In the genomic region with DNA sequence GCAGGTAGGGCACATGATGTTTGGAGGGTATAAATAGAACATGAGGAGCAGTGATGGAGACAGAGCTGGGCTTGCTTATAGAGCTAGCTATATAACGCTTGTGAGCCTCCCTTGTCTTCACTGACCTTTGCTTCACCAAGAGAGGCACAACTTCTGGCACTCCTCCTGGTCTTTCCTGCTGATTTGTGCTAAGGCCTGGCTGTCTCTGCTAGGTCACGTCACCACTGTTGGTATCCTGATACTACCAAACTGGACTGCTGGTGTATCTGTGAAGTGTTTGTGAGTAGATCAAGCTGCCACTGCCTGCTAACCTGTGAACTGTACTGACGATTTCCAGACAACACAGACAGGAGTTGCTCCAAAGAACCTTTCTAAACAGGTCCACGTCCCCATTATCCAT, we compare ENCODE assay signal across 22 mouse cellular contexts. TPM values are rescaled to one million over a fixed set of nuclear protein-coding genes. Genes with fewer than 3 reads are reported as not detected.
DNase-seq lines count a peak whose midpoint lies in the region; ATAC-seq and TF ChIP-seq lines count a peak whose summit lies in the region.
"Had no signal": no experiment of that assay in that cellular context is flagged by ENCODE, and none has a peak within 500 bp of the region (broad histone marks: within the 10 kb centered on the region; RNA-seq: fewer than 3 reads in every experiment).

No protein-coding gene starts in this region.

- peak; percentile 44 to 58 for DNase-seq in heart, adult 18-20 months
- no peak for DNase-seq in heart, postnatal 36 days
- peak; percentile 78 for DNase-seq in liver, adult 2 months (ENCODE audit: extremely low read depth, low read depth, low spot score)
- DNase-seq in liver, result no peak
- DNase-seq in heart, postnatal 10 days, result peak; percentile 29 to 48
- DNase-seq in right cerebral cortex, adult 18-20 months, result no peak
- DNase-seq: embryo, embryonic 11 days; left cerebral cortex, postnatal 4 days; thymus, postnatal 14 days had no signal

- H3K4me3 ChIP-seq in liver, adult 2 months (ENCODE audit: insufficient read depth, low read depth, low read length), result no peak overlapping the region
- H3K4me3 ChIP-seq in heart, embryonic 13.5 days, result no peak overlapping the region
- H3K4me3 ChIP-seq: embryonic facial prominence, embryonic 15.5 days; liver, embryonic 12.5 days; lung, embryonic 15.5 days; midbrain, embryonic 10.5 days had no signal

- peaks cover 17% of the 10 kb centered on the region for H3K36me3 ChIP-seq in liver, adult 2 months (ENCODE audit: control insufficient read depth, insufficient read depth, low read length)
- peaks cover 26% of the 10 kb centered on the region for H3K36me3 ChIP-seq in heart, embryonic 13.5 days

- H3K4me1 ChIP-seq in liver, adult 2 months (ENCODE audit: control insufficient read depth, insufficient read depth, low read length), result peaks cover 14% of the 10 kb centered on the region
- peaks cover 66% of the 10 kb centered on the region for H3K4me1 ChIP-seq in heart, embryonic 13.5 days
- H3K4me1 ChIP-seq: embryonic facial prominence, embryonic 15.5 days; lung, embryonic 15.5 days; midbrain, embryonic 10.5 days had no signal

- H3K79me2 ChIP-seq in liver, adult 2 months (ENCODE audit: control insufficient read depth, insufficient read depth, low read length), result peaks cover 42% of the 10 kb centered on the region

- intact Hi-C loops in heart, postnatal 36 days (cut with DNase I), result no loop called here
- intact Hi-C loops in heart, postnatal 10 days (cut with DNase I), result no loop called here

- no peaks in the 10 kb centered on the region for H3K27me3 ChIP-seq in liver, adult 2 months (ENCODE audit: control insufficient read depth, insufficient read depth, low read length)
- H3K27me3 ChIP-seq in heart, embryonic 13.5 days (replicated peaks), result no peaks in the 10 kb centered on the region
- H3K27me3 ChIP-seq: embryonic facial prominence, embryonic 15.5 days; liver, embryonic 12.5 days; lung, embryonic 15.5 days had no signal

- no peak for TF ChIP-seq POLR2A in liver, adult 2 months (IDR thresholded peaks at IDR 0.05; ENCODE audit: extremely low read depth, insufficient read depth, low read length)

- no peak for TF ChIP-seq CTCF in liver, adult 2 months (IDR thresholded peaks at IDR 0.05; ENCODE audit: low read depth, low read length)

- no peaks in the 10 kb centered on the region for H3K9me3 ChIP-seq in heart, embryonic 13.5 days
- H3K9me3 ChIP-seq: embryonic facial prominence, embryonic 15.5 days; liver, embryonic 12.5 days; lung, embryonic 15.5 days; midbrain, embryonic 10.5 days had no signal

- no peak overlapping the region for H3K9ac ChIP-seq in liver, adult 2 months (ENCODE audit: low read depth, low read length)
- no peak overlapping the region for H3K9ac ChIP-seq in heart, embryonic 13.5 days
- H3K9ac ChIP-seq: embryonic facial prominence, embryonic 15.5 days; hindbrain, embryonic 14.5 days; liver, embryonic 12.5 days; lung, embryonic 15.5 days had no signal

- no peak for ATAC-seq in heart, embryonic 13.5 days (ENCODE audit: extremely low read depth, insufficient number of reproducible peaks, low FRiP score, low TSS enrichment)
- ATAC-seq: forebrain, embryonic 16.5 days; liver, embryonic 12.5 days had no signal

- H3K4me2 ChIP-seq in heart, embryonic 13.5 days, result 0 out of 2 replicates have a peak overlapping the region, but pooled peaks have one; percentile 2
- H3K4me2 ChIP-seq: embryonic facial prominence, embryonic 15.5 days; hindbrain, embryonic 14.5 days; liver, embryonic 12.5 days; lung, embryonic 15.5 days had no signal

- no peak overlapping the region for H3K27ac ChIP-seq in liver, adult 2 months (replicated peaks; ENCODE audit: insufficient read depth, low read depth, low read length)
- H3K27ac ChIP-seq in heart, embryonic 13.5 days (replicated peaks), result peak overlapping the region; percentile 61
- H3K27ac ChIP-seq: embryonic facial prominence, embryonic 15.5 days; hindbrain, embryonic 14.5 days; liver, embryonic 12.5 days; lung, embryonic 15.5 days; macrophage; midbrain, embryonic 10.5 days had no signal

- WGBS in liver, adult 2 months, result 34% methylated on average over 4 of the region's 4 CpGs
- WGBS in heart, embryonic 13.5 days, result 23% methylated on average over 4 of the region's 4 CpGs

RNA-seq across cellular contexts. Expression of gene Gm20518, which starts 16.3 kb away (rescaled TPM):
- under 1 TPM; 0.27 to 0.33 TPM for total RNA-seq in heart, adult 18-20 months (2021)
- total RNA-seq in heart, postnatal 36 days (2021), result under 1 TPM; 0.16 to 0.17 TPM
- total RNA-seq in liver, adult 2 months (2014; rRNA removed), result 0.07 and 0.09 TPM in 2 replicates
- polyA plus RNA-seq in liver, adult 2 months (2012; rRNA removed), result 0.17 and 0.34 TPM in 2 replicates
- polyA plus RNA-seq in heart, embryonic 13.5 days (2015; fragmentation: Nextera tagmentation; extraction: Ambion mirVana), result 0.12 and 0.14 TPM in 2 replicates
- under 1 TPM; 0.17 to 0.19 TPM for total RNA-seq in heart, postnatal 10 days (2021)
- polyA plus RNA-seq: liver, embryonic 12.5 days; macrophage had no signal

RNA-seq across cellular contexts. Expression of gene Tssk1, which starts 18.8 kb away (rescaled TPM):
- under 1 TPM; 0.12 to 0.33 TPM for total RNA-seq in heart, adult 18-20 months (2021)
- total RNA-seq in heart, postnatal 36 days (2021), result under 1 TPM; 0.11 to 0.14 TPM
- total RNA-seq in liver, adult 2 months (2014; rRNA removed), result 0.09 and 0.20 TPM in 2 replicates
- 0.04 and 0.06 TPM in 2 replicates for polyA plus RNA-seq in liver, adult 2 months (2012; rRNA removed)
- 0.04 TPM in 2 replicates for polyA plus RNA-seq in heart, embryonic 13.5 days (2015; fragmentation: Nextera tagmentation; extraction: Ambion mirVana)
- under 1 TPM in 1 of 2 experiments, not detected in 1; 0.07 TPM for total RNA-seq in heart, postnatal 10 days (2021)
- total RNA-seq: adrenal gland, adult 18-20 months; granulocyte monocyte progenitor cell, adult 5-6 weeks; layer of hippocampus, adult 18-20 months; left cerebral cortex, postnatal 4 days had no signal
- polyA plus RNA-seq: embryonic facial prominence, embryonic 15.5 days; forebrain, embryonic 16.5 days; intestine, embryonic 14.5 days; kidney, embryonic 16.5 days; liver, embryonic 12.5 days; macrophage had no signal

RNA-seq across cellular contexts. Expression of gene Dgcr2, which starts 23.2 kb away (rescaled TPM):
- total RNA-seq in heart, adult 18-20 months (2021), result 10 to 100 TPM; 43.5 to 48.3 TPM
- total RNA-seq in heart, postnatal 36 days (2021), result 10 to 100 TPM; 47.3 to 48.6 TPM
- total RNA-seq in liver, adult 2 months (2014; rRNA removed), result 31.6 and 44.7 TPM in 2 replicates
- 82.2 and 97.1 TPM in 2 replicates for polyA plus RNA-seq in liver, adult 2 months (2012; rRNA removed)
- polyA plus RNA-seq in heart, embryonic 13.5 days (2015; fragmentation: Nextera tagmentation; extraction: Ambion mirVana), result 47.8 and 48.4 TPM in 2 replicates
- 10 to 100 TPM; 50.8 to 52.7 TPM for total RNA-seq in heart, postnatal 10 days (2021)

RNA-seq across cellular contexts. Expression of gene Tssk2, which starts 23.3 kb away (rescaled TPM):
- total RNA-seq in heart, adult 18-20 months (2021), result not detected
- total RNA-seq in heart, postnatal 36 days (2021), result not detected
- total RNA-seq in liver, adult 2 months (2014; rRNA removed), result not detected in 2 replicates
- polyA plus RNA-seq in liver, adult 2 months (2012; rRNA removed), result not detected in 2 replicates
- not detected in 2 replicates for polyA plus RNA-seq in heart, embryonic 13.5 days (2015; fragmentation: Nextera tagmentation; extraction: Ambion mirVana)
- not detected for total RNA-seq in heart, postnatal 10 days (2021)
- total RNA-seq: adrenal gland, adult 18-20 months; granulocyte monocyte progenitor cell, adult 5-6 weeks; layer of hippocampus, adult 18-20 months; left cerebral cortex, postnatal 4 days had no signal
- polyA plus RNA-seq: embryonic facial prominence, embryonic 15.5 days; forebrain, embryonic 16.5 days; hindbrain, embryonic 14.5 days; intestine, embryonic 14.5 days; kidney, embryonic 16.5 days; liver, embryonic 12.5 days; lung, embryonic 15.5 days; macrophage had no signal

RNA-seq across cellular contexts. Expression of gene Ess2, which starts 36.0 kb away (rescaled TPM):
- total RNA-seq in heart, adult 18-20 months (2021), result 1 to 10 TPM; 8.6 TPM
- total RNA-seq in heart, postnatal 36 days (2021), result 10 to 100 TPM in 1 of 2 experiments, 1 to 10 TPM in 1; 8.7 to 10.6 TPM
- 3.4 and 3.9 TPM in 2 replicates for total RNA-seq in liver, adult 2 months (2014; rRNA removed)
- polyA plus RNA-seq in liver, adult 2 months (2012; rRNA removed), result 6.0 and 8.7 TPM in 2 replicates
- 27.5 and 29.8 TPM in 2 replicates for polyA plus RNA-seq in heart, embryonic 13.5 days (2015; fragmentation: Nextera tagmentation; extraction: Ambion mirVana)
- 10 to 100 TPM; 16.3 to 16.5 TPM for total RNA-seq in heart, postnatal 10 days (2021)

Comparison
In these comparisons a context has a peak if more than half of its experiments do, and no peak if none do; other contexts are left out.
1. DNase-seq: peak in heart, adult 18-20 months (2 of 2), liver, adult 2 months (single experiment) and heart, postnatal 10 days (2 of 2); none in heart, postnatal 36 days (0 of 2), liver (single experiment) and right cerebral cortex, adult 18-20 months (single experiment).